Mouse (Mus musculus): ENCODE results near the gene Fam168b.

GRCm38 (mm10) chr1:34775870-34776269 lies 67.0 kb downstream of the Fam168b start:
- no peak for TF ChIP-seq CTCF (IDR thresholded peaks at IDR 0.05; ENCODE audit: insufficient read depth, low read length)
- TF ChIP-seq POLR2A (IDR thresholded peaks at IDR 0.05; ENCODE audit: borderline replicate concordance, extremely low read depth, low read depth, low read length): no peak

Measured in lung, adult 2 months (tissue).